Comparison of ENCODE assay signal across 7 mouse cellular contexts in genomic region chr1:36243447-36244057, GRCm38 (mm10). TPM values are rescaled to one million over a fixed set of nuclear protein-coding genes. Genes with fewer than 3 reads are reported as not detected.
DNase-seq lines count a peak whose midpoint lies in the region; ATAC-seq and TF ChIP-seq lines count a peak whose summit lies in the region.

No protein-coding gene starts in this region.

- peak overlapping the region; percentile 87 for H3K9ac ChIP-seq in lung, postnatal 0 days (replicated peaks; ENCODE audit: low read depth)
- H3K9ac ChIP-seq in embryonic facial prominence, embryonic 15.5 days, result peak overlapping the region; percentile 76
- peak overlapping the region; percentile 69 for H3K9ac ChIP-seq in limb, embryonic 11.5 days (ENCODE audit: low read length)
- H3K9ac ChIP-seq in stomach, embryonic 14.5 days (replicated peaks; ENCODE audit: low read depth, low read length), result peak overlapping the region; percentile 77

- peak overlapping the region; percentile 91 for H3K4me2 ChIP-seq in lung, postnatal 0 days (replicated peaks; ENCODE audit: low read depth, low read length)
- H3K4me2 ChIP-seq in embryonic facial prominence, embryonic 15.5 days (replicated peaks), result peak overlapping the region; percentile 79
- H3K4me2 ChIP-seq in limb, embryonic 11.5 days (ENCODE audit: low read depth, severe bottlenecking), result peak overlapping the region; percentile 56
- H3K4me2 ChIP-seq in stomach, embryonic 14.5 days (replicated peaks; ENCODE audit: low read depth, low read length), result peak overlapping the region; percentile 91

- H3K9me3 ChIP-seq in lung, postnatal 0 days (ENCODE audit: low read length), result no peaks in the 10 kb centered on the region
- H3K9me3 ChIP-seq in embryonic facial prominence, embryonic 15.5 days (replicated peaks), result no peaks in the 10 kb centered on the region
- H3K9me3 ChIP-seq in limb, embryonic 11.5 days (ENCODE audit: control insufficient read depth, low read length), result no peaks in the 10 kb centered on the region
- no peaks in the 10 kb centered on the region for H3K9me3 ChIP-seq in stomach, embryonic 14.5 days (ENCODE audit: control insufficient read depth, low read depth, low read length)

- no peak for TF ChIP-seq CTCF in lung, postnatal 0 days (IDR thresholded peaks at IDR 0.05)

- H3K4me1 ChIP-seq in lung, postnatal 0 days (ENCODE audit: insufficient read depth, low read depth, low read length), result 0 out of 2 replicates have a peak, but pooled peaks cover 5% of the 10 kb centered on the region
- H3K4me1 ChIP-seq in embryonic facial prominence, embryonic 15.5 days, result peaks cover 19% of the 10 kb centered on the region
- no peaks in the 10 kb centered on the region for H3K4me1 ChIP-seq in limb, embryonic 11.5 days (ENCODE audit: control insufficient read depth, insufficient read depth, low read length)
- peaks cover 12% of the 10 kb centered on the region; the same call in 1 of the 2 replicates for H3K4me1 ChIP-seq in stomach, embryonic 14.5 days (ENCODE audit: control insufficient read depth, insufficient read depth, low read length)

- TF ChIP-seq EP300 in lung, postnatal 0 days (IDR thresholded peaks at IDR 0.05), result no peak

- no peak for ATAC-seq in lung, postnatal 0 days
- ATAC-seq in embryonic facial prominence, embryonic 15.5 days (ENCODE audit: insufficient number of reproducible peaks, low FRiP score, low TSS enrichment, low read depth), result peak; percentile 13; the same call in 1 of the 2 replicates
- ATAC-seq in limb, embryonic 11.5 days (ENCODE audit: insufficient number of reproducible peaks, low FRiP score, low TSS enrichment, low read depth), result peak; percentile 48; the same call in 1 of the 2 replicates
- ATAC-seq in stomach, embryonic 14.5 days (ENCODE audit: insufficient number of reproducible peaks, insufficient read depth, low FRiP score, low read depth), result no peak
- no peak for ATAC-seq in monocyte, adult 5-6 weeks (replicated peaks; ENCODE audit: insufficient number of reproducible peaks, low FRiP score, low TSS enrichment, poor library complexity, severe bottlenecking)

- under 1% methylated on average over 21 of the region's 21 CpGs for WGBS in lung, postnatal 0 days
- WGBS in embryonic facial prominence, embryonic 15.5 days, result 3% methylated on average over 21 of the region's 21 CpGs
- WGBS in limb, embryonic 11.5 days, result 3% methylated on average over 21 of the region's 21 CpGs
- 3% methylated on average over 20 of the region's 21 CpGs for WGBS in stomach, embryonic 14.5 days

- no peaks in the 10 kb centered on the region for H3K27me3 ChIP-seq in lung, postnatal 0 days (replicated peaks; ENCODE audit: insufficient read depth, low read length)
- no peaks in the 10 kb centered on the region for H3K27me3 ChIP-seq in embryonic facial prominence, embryonic 15.5 days
- no peaks in the 10 kb centered on the region for H3K27me3 ChIP-seq in limb, embryonic 11.5 days (ENCODE audit: control insufficient read depth, insufficient read depth, low read length)
- no peaks in the 10 kb centered on the region for H3K27me3 ChIP-seq in stomach, embryonic 14.5 days (ENCODE audit: control insufficient read depth, insufficient read depth, low read length)

- H3K27ac ChIP-seq in lung, postnatal 0 days (ENCODE audit: low read length), result peak overlapping the region; percentile 82
- H3K27ac ChIP-seq in embryonic facial prominence, embryonic 15.5 days (replicated peaks), result peak overlapping the region; percentile 82
- H3K27ac ChIP-seq in limb, embryonic 11.5 days (replicated peaks; ENCODE audit: low read depth, low read length), result no peak overlapping the region
- H3K27ac ChIP-seq in stomach, embryonic 14.5 days (ENCODE audit: low read length), result peak overlapping the region; percentile 80

- no peak for DNase-seq in lung, postnatal 0 days (ENCODE audit: low spot score)
- DNase-seq in lung, postnatal 4 days, result no peak
- no peak for DNase-seq in limb, embryonic 11.5 days (ENCODE audit: low spot score)
- DNase-seq in gastrocnemius, adult 8-10 months (ENCODE audit: low spot score in 2 of 2), result no peak

- H3K4me3 ChIP-seq in lung, postnatal 0 days (ENCODE audit: low read depth, low read length), result peak overlapping the region; percentile 92
- H3K4me3 ChIP-seq in embryonic facial prominence, embryonic 15.5 days (replicated peaks), result peak overlapping the region; percentile 96
- H3K4me3 ChIP-seq in limb, embryonic 11.5 days (ENCODE audit: low read depth, low read length), result peak overlapping the region; percentile 75
- peak overlapping the region; percentile 88 for H3K4me3 ChIP-seq in stomach, embryonic 14.5 days (ENCODE audit: low read depth, low read length)

- no peaks in the 10 kb centered on the region for H3K36me3 ChIP-seq in lung, postnatal 0 days (ENCODE audit: insufficient read depth, low read length)
- no peaks in the 10 kb centered on the region for H3K36me3 ChIP-seq in embryonic facial prominence, embryonic 15.5 days
- H3K36me3 ChIP-seq in limb, embryonic 11.5 days (ENCODE audit: control insufficient read depth, insufficient read depth, low read length), result no peaks in the 10 kb centered on the region
- H3K36me3 ChIP-seq in stomach, embryonic 14.5 days (ENCODE audit: control insufficient read depth, insufficient read depth, low read length), result no peaks in the 10 kb centered on the region

RNA-seq across cellular contexts. Expression of gene Uggt1, which starts 1.0 kb away (rescaled TPM):
- 29.1 and 33.6 TPM in 2 replicates for polyA plus RNA-seq in lung, postnatal 0 days (2015; fragmentation: Nextera tagmentation; extraction: Ambion mirVana)
- 56.8 and 57.2 TPM in 2 replicates for polyA plus RNA-seq in embryonic facial prominence, embryonic 15.5 days (2015; fragmentation: Nextera tagmentation; extraction: Ambion mirVana)
- polyA plus RNA-seq in limb, embryonic 11.5 days (2014; fragmentation: Nextera tagmentation; extraction: Ambion mirVana), result 75.9 and 76.2 TPM in 2 replicates
- polyA plus RNA-seq in stomach, embryonic 14.5 days (2014; fragmentation: Nextera tagmentation; extraction: Ambion mirVana), result 74.2 and 84.8 TPM in 2 replicates
- total RNA-seq in gastrocnemius, adult 8-10 months (2022), result 10 to 100 TPM; 27.1 to 32.6 (median 27.3) TPM
- total RNA-seq in monocyte, adult 5-6 weeks (2017), result 91.2 to 135 TPM (median 106 TPM) in 3 replicates

RNA-seq across cellular contexts. Expression of gene Neurl3, which starts 30.9 kb away (rescaled TPM):
- 12.7 and 15.9 TPM in 2 replicates for polyA plus RNA-seq in lung, postnatal 0 days (2015; fragmentation: Nextera tagmentation; extraction: Ambion mirVana)
- 1.5 and 2.2 TPM in 2 replicates for polyA plus RNA-seq in embryonic facial prominence, embryonic 15.5 days (2015; fragmentation: Nextera tagmentation; extraction: Ambion mirVana)
- polyA plus RNA-seq in limb, embryonic 11.5 days (2014; fragmentation: Nextera tagmentation; extraction: Ambion mirVana), result 0.12 and 0.65 TPM in 2 replicates
- polyA plus RNA-seq in stomach, embryonic 14.5 days (2014; fragmentation: Nextera tagmentation; extraction: Ambion mirVana), result 10.9 and 13.5 TPM in 2 replicates
- total RNA-seq in gastrocnemius, adult 8-10 months (2022), result 1 to 10 TPM in 1 of 4 experiments, under 1 TPM in 3; 0.27 to 1.1 (median 0.40) TPM
- 315 to 366 TPM (median 360 TPM) in 3 replicates for total RNA-seq in monocyte, adult 5-6 weeks (2017)

Comparison
In these comparisons a context has a peak if more than half of its experiments do, and no peak if none do; other contexts are left out.
1. ATAC-seq: peak in embryonic facial prominence, embryonic 15.5 days (single experiment) and limb, embryonic 11.5 days (single experiment); none in lung, postnatal 0 days (single experiment), stomach, embryonic 14.5 days (single experiment) and monocyte, adult 5-6 weeks (single experiment).
2. Peak in every context shown above with its lines, with median percentiles within 50 percentile points of each other: H3K4me2 ChIP-seq, H3K4me3 ChIP-seq and H3K9ac ChIP-seq.